Mouse (Mus musculus): ENCODE data around the gene Pde5a. TPM values are rescaled to one million over a fixed set of nuclear protein-coding genes. Genes with fewer than 3 reads are reported as not detected.
A peak's percentile ranks its signal among the peaks of the same experiment; 100 is the strongest.

Gene Pde5a
- polyA plus RNA-seq, 1 experiment from 2014 or later, result 3.7 TPM

- Histone ChIP-seq H3K4me2 (replicated peaks) (no peak overlapping the region), H3K9me3 (replicated peaks) (no peaks in the 10 kb centered on the region), H3K36me3 (no peaks in the 10 kb centered on the region), H3K27ac (no peak overlapping the region), H3K27me3 (no peaks in the 10 kb centered on the region), H3K9ac (no peak overlapping the region), H3K4me3 (no peak overlapping the region), H3K4me1 (no peaks in the 10 kb centered on the region)
- WGBS, result 88% methylated on average over 1 of the region's 1 CpGs
- ATAC-seq (ENCODE audit: low FRiP score), result no peak
Observed at GRCm38 (mm10) chr3:122868270-122868669, 139.5 kb downstream of the Pde5a start.

- Histone ChIP-seq H3K4me3 (no peak overlapping the region), H3K9ac (no peak overlapping the region), H3K27ac (no peak overlapping the region), H3K36me3 (no peaks in the 10 kb centered on the region), H3K4me1 (no peaks in the 10 kb centered on the region), H3K9me3 (replicated peaks) (no peaks in the 10 kb centered on the region), H3K27me3 (no peaks in the 10 kb centered on the region), H3K4me2 (replicated peaks) (no peak overlapping the region)
- no peak for ATAC-seq (ENCODE audit: low FRiP score)
- WGBS, result 91% methylated on average over 1 of the region's 1 CpGs
Observed at GRCm38 (mm10) chr3:122871596-122871995, 142.8 kb downstream of the Pde5a start.

GRCm38 (mm10) chr3:122876870-122877269 lies 148.1 kb downstream of the Pde5a start:
- 86% methylated on average over 2 of the region's 2 CpGs for whole genome bisulfite sequencing
- H3K27ac ChIP-seq, result no peak overlapping the region
- no peak for ATAC-seq (ENCODE audit: low FRiP score)

GRCm38 (mm10) chr3:122877543-122877942 lies 148.8 kb downstream of the Pde5a start:
- no peaks in the 10 kb centered on the region for H3K27me3 ChIP-seq
- no peak for ATAC-seq (ENCODE audit: low FRiP score)
- no peaks in the 10 kb centered on the region for H3K36me3 ChIP-seq
- 90% methylated on average over 3 of the region's 3 CpGs for WGBS
- H3K27ac ChIP-seq, result no peak overlapping the region
- no peaks in the 10 kb centered on the region for H3K9me3 ChIP-seq (replicated peaks)
- H3K4me3 ChIP-seq, result no peak overlapping the region
- H3K4me1 ChIP-seq, result no peaks in the 10 kb centered on the region
- no peak overlapping the region for H3K4me2 ChIP-seq (replicated peaks)
- H3K9ac ChIP-seq, result no peak overlapping the region

More at GRCm38 (mm10) chr3:122876870-122877269, 148.1 kb downstream of the Pde5a start:
- no peaks in the 10 kb centered on the region for H3K9me3 ChIP-seq (replicated peaks)
- H3K36me3 ChIP-seq, result no peaks in the 10 kb centered on the region
- H3K4me3 ChIP-seq, result no peak overlapping the region
- no peaks in the 10 kb centered on the region for H3K27me3 ChIP-seq
- no peak overlapping the region for H3K4me2 ChIP-seq (replicated peaks)
- no peaks in the 10 kb centered on the region for H3K4me1 ChIP-seq
- no peak overlapping the region for H3K9ac ChIP-seq

DNA sequence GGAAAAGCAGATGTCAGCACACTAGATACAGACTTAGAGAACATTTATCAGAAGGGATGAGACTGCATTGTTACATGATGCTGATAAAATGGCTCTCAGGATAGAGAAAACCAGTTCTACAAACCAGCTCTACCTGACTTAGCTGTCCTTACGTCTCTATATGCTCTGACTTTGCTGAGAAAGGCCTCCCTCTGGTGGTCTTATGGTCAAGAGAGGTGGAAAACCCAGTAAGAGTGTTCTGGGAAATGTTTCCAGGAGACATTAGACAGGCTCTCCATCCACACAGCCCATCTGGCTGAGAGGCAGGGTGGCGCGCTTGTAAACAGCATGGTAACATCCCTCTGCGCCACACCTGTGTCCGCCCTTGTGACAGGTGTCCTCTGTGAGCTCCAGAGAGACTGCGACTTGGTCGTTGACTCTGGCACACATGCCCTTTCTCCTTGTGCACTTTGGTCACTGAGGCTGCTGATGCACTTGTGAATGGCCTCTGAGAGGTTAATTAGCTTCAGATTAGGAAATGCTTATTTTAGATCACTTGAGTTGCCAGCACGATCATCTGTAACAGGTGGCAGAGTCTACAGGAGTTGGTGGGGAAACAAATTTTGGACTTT lies 150.1 kb downstream of the Pde5a start:
- no peak overlapping the region for H3K4me2 ChIP-seq (replicated peaks)
- no peak for ATAC-seq (ENCODE audit: low FRiP score)

DNA sequence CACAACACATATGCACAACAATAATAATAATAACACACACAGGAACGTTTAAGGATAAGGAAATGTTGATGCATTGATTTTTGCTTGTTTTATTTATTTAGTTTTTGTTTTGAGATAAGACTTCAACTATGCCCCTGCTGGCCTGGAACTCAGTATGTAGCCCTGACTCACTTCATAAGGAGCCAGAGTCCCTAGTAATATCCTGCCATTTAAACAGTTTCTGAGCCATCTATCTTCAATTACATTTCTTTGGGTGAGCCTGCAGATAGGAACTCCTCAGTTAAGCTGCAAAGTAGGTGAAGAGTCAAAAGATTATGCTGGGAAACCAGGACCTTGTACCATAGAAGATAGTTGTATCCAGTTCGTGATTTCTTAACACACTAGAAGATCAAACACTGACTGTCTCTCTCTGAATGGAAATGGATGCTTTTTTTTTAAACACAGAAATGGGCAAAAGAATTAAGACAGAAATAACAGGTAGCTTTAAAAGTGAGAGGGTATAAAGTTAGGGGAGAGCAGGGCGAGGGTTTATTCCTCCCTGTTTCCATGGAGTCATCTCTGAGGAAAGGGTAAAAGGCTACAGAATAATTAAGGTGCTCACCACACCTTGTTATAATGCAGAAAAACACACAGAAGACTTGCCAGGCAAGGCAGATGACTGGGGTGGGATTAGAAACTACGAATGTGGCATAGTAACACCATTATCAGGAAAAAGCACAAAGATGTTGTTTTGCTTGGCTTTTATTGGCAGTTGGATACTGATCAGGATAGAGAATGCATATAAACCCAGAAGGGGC lies 159.0 kb downstream of the Pde5a start:
- no peaks in the 10 kb centered on the region for H3K4me1 ChIP-seq
- WGBS, result 81% methylated on average over 4 of the region's 4 CpGs
- H3K9me3 ChIP-seq (replicated peaks), result no peaks in the 10 kb centered on the region
- no peak overlapping the region for H3K4me3 ChIP-seq
- H3K36me3 ChIP-seq, result no peaks in the 10 kb centered on the region
- H3K27ac ChIP-seq, result no peak overlapping the region
- no peak overlapping the region for H3K4me2 ChIP-seq (replicated peaks)
- ATAC-seq (ENCODE audit: low FRiP score), result no peak
- H3K27me3 ChIP-seq, result no peaks in the 10 kb centered on the region
- no peak overlapping the region for H3K9ac ChIP-seq

More for the DNA sequence above, 150.1 kb downstream of the Pde5a start:
- H3K27me3 ChIP-seq, result no peaks in the 10 kb centered on the region
- no peak overlapping the region for H3K27ac ChIP-seq
- no peak overlapping the region for H3K4me3 ChIP-seq
- 91% methylated on average over 8 of the region's 8 CpGs for WGBS
- H3K9ac ChIP-seq, result no peak overlapping the region
- no peaks in the 10 kb centered on the region for H3K9me3 ChIP-seq (replicated peaks)
- H3K4me1 ChIP-seq, result no peaks in the 10 kb centered on the region
- no peaks in the 10 kb centered on the region for H3K36me3 ChIP-seq

GRCm38 (mm10) chr3:122888371-122888819 lies 159.6 kb downstream of the Pde5a start:
- Histone ChIP-seq H3K4me1 (no peaks in the 10 kb centered on the region), H3K36me3 (no peaks in the 10 kb centered on the region), H3K4me3 (no peak overlapping the region), H3K9me3 (replicated peaks) (no peaks in the 10 kb centered on the region), H3K27me3 (no peaks in the 10 kb centered on the region), H3K9ac (no peak overlapping the region), H3K27ac (no peak overlapping the region), H3K4me2 (replicated peaks) (no peak overlapping the region)
- ATAC-seq (ENCODE audit: low FRiP score), result no peak
- WGBS, result 84% methylated on average over 5 of the region's 5 CpGs

DNA sequence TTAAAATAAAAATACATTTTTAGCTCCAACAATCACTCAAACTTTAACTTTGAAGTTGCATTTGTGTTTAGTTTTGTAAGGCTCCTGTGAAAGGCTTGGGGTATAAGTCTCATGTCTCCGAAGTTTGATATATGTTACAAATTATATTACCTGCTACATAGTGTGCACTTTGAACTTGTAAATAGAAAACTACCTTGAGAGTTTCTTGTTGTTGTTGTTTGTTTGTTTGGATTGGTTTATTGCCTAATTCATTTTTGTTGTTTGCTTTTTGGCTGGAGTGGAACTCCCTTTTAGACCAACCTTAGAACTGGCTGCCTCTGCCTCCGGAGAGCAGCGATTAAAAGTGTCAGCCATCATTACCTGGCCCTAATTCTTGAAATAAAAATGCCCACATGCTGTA lies 166.0 kb downstream of the Pde5a start, which contains the start of gene Fabp2:
TSS of gene Fabp2 (plus strand) at position 301 of the 400 bp plus-strand sequence.
- Histone ChIP-seq H3K36me3 (no peaks in the 10 kb centered on the region), H3K27ac (no peak within 1 kb of the TSS), H3K9me3 (replicated peaks) (no peaks in the 10 kb centered on the region), H3K4me3 (no peak within 1 kb of the TSS), H3K4me1 (no peaks in the 10 kb centered on the region), H3K27me3 (no peaks in the 10 kb centered on the region), H3K4me2 (replicated peaks) (no peak within 1 kb of the TSS), H3K9ac (no peak within 1 kb of the TSS)
- 94% methylated on average over 3 of the region's 3 CpGs for WGBS
- ATAC-seq (ENCODE audit: low FRiP score), result no peak

GRCm38 (mm10) chr3:122895189-122895731 lies 166.5 kb downstream of the Pde5a start:
- no peaks in the 10 kb centered on the region for H3K4me1 ChIP-seq
- WGBS, result 88% methylated on average over 11 of the region's 11 CpGs
- ATAC-seq (ENCODE audit: low FRiP score), result no peak
- H3K27me3 ChIP-seq, result no peaks in the 10 kb centered on the region
- no peaks in the 10 kb centered on the region for H3K9me3 ChIP-seq (replicated peaks)
- H3K4me2 ChIP-seq (replicated peaks), result no peak overlapping the region
- H3K9ac ChIP-seq, result no peak overlapping the region
- H3K4me3 ChIP-seq, result no peak overlapping the region
- no peak overlapping the region for H3K27ac ChIP-seq
- H3K36me3 ChIP-seq, result no peaks in the 10 kb centered on the region

- H3K4me3 ChIP-seq, result no peak overlapping the region
- WGBS, result 60% methylated on average over 6 of the region's 6 CpGs
- ATAC-seq (ENCODE audit: low FRiP score), result no peak
- no peaks in the 10 kb centered on the region for H3K9me3 ChIP-seq (replicated peaks)
- H3K9ac ChIP-seq, result no peak overlapping the region
- H3K36me3 ChIP-seq, result no peaks in the 10 kb centered on the region
- H3K4me1 ChIP-seq, result no peaks in the 10 kb centered on the region
- no peaks in the 10 kb centered on the region for H3K27me3 ChIP-seq
- H3K4me2 ChIP-seq (replicated peaks), result no peak overlapping the region
- H3K27ac ChIP-seq, result no peak overlapping the region
Observed at GRCm38 (mm10) chr3:122898254-122898653, 169.5 kb downstream of the Pde5a start.

- no peaks in the 10 kb centered on the region for H3K27me3 ChIP-seq
- no peak overlapping the region for H3K4me3 ChIP-seq
- WGBS, result 47% methylated on average over 12 of the region's 12 CpGs
- no peak overlapping the region for H3K9ac ChIP-seq
- H3K4me2 ChIP-seq (replicated peaks), result no peak overlapping the region
- no peak overlapping the region for H3K27ac ChIP-seq
- no peaks in the 10 kb centered on the region for H3K36me3 ChIP-seq
- peak; percentile 66; the same call in 1 of the 2 replicates for ATAC-seq (ENCODE audit: low FRiP score)
- no peaks in the 10 kb centered on the region for H3K9me3 ChIP-seq (replicated peaks)
- H3K4me1 ChIP-seq, result no peaks in the 10 kb centered on the region
Observed at GRCm38 (mm10) chr3:122903746-122904433, 175.1 kb downstream of the Pde5a start.

- Histone ChIP-seq H3K27me3 (no peaks in the 10 kb centered on the region), H3K9me3 (replicated peaks) (no peaks in the 10 kb centered on the region), H3K27ac (no peak overlapping the region), H3K36me3 (no peaks in the 10 kb centered on the region), H3K4me2 (replicated peaks) (no peak overlapping the region), H3K4me3 (no peak overlapping the region), H3K9ac (no peak overlapping the region), H3K4me1 (no peaks in the 10 kb centered on the region)
- ATAC-seq (ENCODE audit: low FRiP score), result no peak
- 82% methylated on average over 2 of the region's 2 CpGs for WGBS
Observed at GRCm38 (mm10) chr3:122907841-122908240, 179.1 kb downstream of the Pde5a start.
